Mouse (Mus musculus) C2C12 (cell line): ENCODE data around the gene Cfap73. TPM values are rescaled to one million over a fixed set of nuclear protein-coding genes. Genes with fewer than 3 reads are reported as not detected.
A peak's percentile ranks its signal among the peaks of the same experiment; 100 is the strongest.

Source experiments
- H3K27me3 ChIP-seq: one replicate; pipeline ENCODE4 v1.6.1; 2011; ENCODE audit not compliant: control insufficient read depth, insufficient read depth, insufficient read length
- H3K36me3 ChIP-seq: one replicate; pipeline ENCODE4 v1.6.1; 2011; ENCODE audit not compliant: control insufficient read depth, insufficient read depth
- H3K4me3 ChIP-seq: one replicate; pipeline ENCODE4 v1.5.1; 2011; ENCODE audit warnings: mild to moderate bottlenecking, control low read depth; ENCODE audit not compliant: poor library complexity, insufficient read depth, severe bottlenecking
- H3K79me2 ChIP-seq: one replicate; pipeline ENCODE4 v1.6.1; 2011; ENCODE audit not compliant: control insufficient read depth, insufficient read depth
- H3K79me3 ChIP-seq: one replicate; pipeline ENCODE4 v1.6.1; 2011; ENCODE audit warnings: low read depth, control low read depth
- H3ac ChIP-seq: one replicate; pipeline ENCODE3; 2011; ENCODE audit warnings: low read depth; ENCODE audit not compliant: control insufficient read depth, insufficient read length
- CEBPB ChIP-seq: IDR thresholded peaks from one replicate; pipeline ENCODE4 v1.6.1; 2011; ENCODE audit warnings: low read depth, mild to moderate bottlenecking, control low read depth, moderate library complexity
- CTCF ChIP-seq: IDR thresholded peaks from one replicate; pipeline ENCODE4 v1.5.1; 2011; ENCODE audit not compliant: control insufficient read depth, insufficient read depth, insufficient read length
- FOSL1 ChIP-seq: IDR thresholded peaks from one replicate; pipeline ENCODE4 v1.8.0; 2011; ENCODE audit warnings: mild to moderate bottlenecking, low read length; ENCODE audit not compliant: poor library complexity, insufficient read depth, severe bottlenecking
- MAX ChIP-seq: IDR thresholded peaks from one replicate; pipeline ENCODE4 v1.6.1; 2011; ENCODE audit warnings: mild to moderate bottlenecking, control low read depth
- MYOD1 ChIP-seq: IDR thresholded peaks from one replicate; pipeline ENCODE4 v1.6.1; 2011; ENCODE audit warnings: low read depth; ENCODE audit not compliant: control insufficient read depth, insufficient read length
- MYOG ChIP-seq: IDR thresholded peaks from one replicate; pipeline ENCODE4 v1.6.1; 2011; ENCODE audit not compliant: control insufficient read depth, insufficient read length; ENCODE audit errors: extremely low read depth
- USF1 ChIP-seq: IDR thresholded peaks from one replicate; pipeline ENCODE4 v1.6.1; 2011; ENCODE audit warnings: low read depth, mild to moderate bottlenecking, control low read depth, moderate library complexity
- polyA plus RNA-seq: library from polyadenylated mRNA; unstranded; fragments of >200 nt; fragmentation: generic; extraction: Trizol; gene quantifications from one replicate; pipeline ENCODE4 v1.2.1, GENCODE M21; 2012; ENCODE audit warnings: missing spikeins

Gene Cfap73
- polyA plus RNA-seq, 1 experiment: not detected

DNA sequence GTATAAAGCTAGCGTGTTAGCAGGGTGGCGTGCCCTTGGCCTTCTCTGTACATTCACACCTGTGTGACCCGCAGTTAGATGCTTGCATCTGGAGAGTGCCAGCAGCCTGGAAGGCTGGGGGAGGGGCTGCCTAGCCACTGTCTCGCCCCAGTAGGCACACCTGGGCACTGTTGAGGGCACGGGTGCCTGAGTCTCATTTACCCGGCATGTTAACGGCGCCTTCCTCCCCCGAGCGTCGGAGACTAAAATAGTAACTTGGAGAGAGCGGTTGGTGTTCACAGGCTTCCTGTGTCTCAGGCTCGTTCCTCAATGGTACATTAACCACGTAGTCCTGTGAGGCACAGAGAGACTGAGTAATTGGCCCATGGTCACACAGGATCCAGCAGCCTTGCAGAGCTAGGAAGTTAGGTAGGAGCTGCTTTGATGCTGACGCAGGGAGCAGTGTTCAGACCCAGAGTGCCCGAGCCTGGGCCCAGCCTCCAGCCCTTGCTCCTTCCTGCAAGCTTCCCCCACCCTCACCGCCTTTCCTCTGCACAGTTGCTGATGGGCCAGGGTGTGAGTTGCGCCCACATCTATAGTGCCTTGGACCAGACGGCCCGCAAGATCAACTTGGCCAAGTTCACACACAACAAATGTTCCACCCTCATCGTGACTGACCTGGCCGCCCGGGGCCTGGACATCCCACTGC is 12.8 kb downstream of the Cfap73 start:
- H3ac ChIP-seq: no peak overlapping the region
- H3K36me3 ChIP-seq: peaks cover 70% of the 10 kb centered on the region
- H3K4me3 ChIP-seq: no peak overlapping the region
- peaks cover 3% of the 10 kb centered on the region for H3K79me3 ChIP-seq
- TF ChIP-seq FOSL1 (no peak), CTCF (no peak), CEBPB (no peak), MYOD1 (no peak)
- no peaks in the 10 kb centered on the region for H3K27me3 ChIP-seq
- H3K79me2 ChIP-seq: peaks cover 12% of the 10 kb centered on the region

DNA sequence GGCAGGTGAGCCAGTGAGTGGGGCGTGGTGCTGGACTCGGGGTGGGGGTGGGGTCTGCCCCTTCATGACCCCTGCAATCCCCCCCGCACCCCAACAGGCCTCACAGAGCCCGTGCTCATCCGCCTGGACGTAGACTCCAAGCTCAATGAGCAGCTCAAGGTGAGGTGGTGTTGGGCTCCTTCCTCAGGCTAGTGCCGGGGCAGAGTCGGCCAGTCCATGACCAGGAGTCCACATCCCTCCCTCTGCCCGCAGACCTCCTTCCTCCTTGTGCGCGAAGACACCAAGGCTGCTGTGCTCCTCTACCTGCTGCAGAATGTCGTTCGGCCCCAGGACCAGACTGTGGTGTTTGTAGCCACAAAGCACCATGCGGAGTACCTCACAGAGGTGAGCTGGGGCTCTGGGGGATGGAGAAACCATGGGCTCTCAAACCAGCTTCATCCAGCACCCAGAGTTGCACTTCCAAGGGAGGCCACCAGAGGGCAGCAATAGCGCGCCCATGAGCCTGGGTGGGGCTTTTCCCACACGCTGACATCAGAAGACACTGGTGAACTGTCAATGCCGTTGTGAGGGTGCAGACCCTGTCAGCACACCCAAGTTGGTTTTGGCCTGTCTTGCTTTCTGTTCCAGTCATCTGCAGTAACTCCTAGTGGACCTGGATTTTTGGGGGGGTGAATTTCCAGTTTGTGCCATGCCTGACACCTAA is 13.5 kb downstream of the Cfap73 start:
- Histone ChIP-seq H3K4me3 (no peak overlapping the region), H3K27me3 (no peaks in the 10 kb centered on the region), H3ac (no peak overlapping the region), H3K79me3 (peaks cover 10% of the 10 kb centered on the region), H3K36me3 (peaks cover 64% of the 10 kb centered on the region), H3K79me2 (peaks cover 19% of the 10 kb centered on the region)
- TF ChIP-seq CTCF (peak; percentile 86), CEBPB (no peak), MAX (no peak), MYOD1 (no peak)

DNA sequence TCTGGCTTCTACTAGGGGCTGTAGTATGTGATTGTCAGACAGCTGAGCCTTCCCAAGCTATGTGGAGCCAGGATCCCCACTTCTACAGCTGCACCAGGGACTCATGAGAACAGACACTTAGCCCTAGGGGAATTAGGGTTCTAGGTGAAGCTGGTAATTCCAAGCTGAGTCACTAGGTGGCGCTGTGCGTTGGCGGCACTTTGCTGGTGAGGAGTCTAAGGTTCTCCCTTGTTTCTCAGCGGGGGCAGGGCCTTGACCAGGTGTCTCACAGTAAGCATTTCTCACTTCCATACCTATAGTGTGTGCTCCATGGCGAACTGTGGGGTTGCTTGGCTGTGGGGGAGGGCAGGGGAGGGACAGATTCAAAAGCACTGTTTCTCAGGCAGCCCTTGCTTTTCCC is 14.8 kb downstream of the Cfap73 start:
- TF ChIP-seq CTCF (peak; percentile 72), MYOD1 (no peak), CEBPB (no peak), FOSL1 (no peak)
- H3K36me3 ChIP-seq: peaks cover 51% of the 10 kb centered on the region
- peaks cover 33% of the 10 kb centered on the region for H3K79me2 ChIP-seq

DNA sequence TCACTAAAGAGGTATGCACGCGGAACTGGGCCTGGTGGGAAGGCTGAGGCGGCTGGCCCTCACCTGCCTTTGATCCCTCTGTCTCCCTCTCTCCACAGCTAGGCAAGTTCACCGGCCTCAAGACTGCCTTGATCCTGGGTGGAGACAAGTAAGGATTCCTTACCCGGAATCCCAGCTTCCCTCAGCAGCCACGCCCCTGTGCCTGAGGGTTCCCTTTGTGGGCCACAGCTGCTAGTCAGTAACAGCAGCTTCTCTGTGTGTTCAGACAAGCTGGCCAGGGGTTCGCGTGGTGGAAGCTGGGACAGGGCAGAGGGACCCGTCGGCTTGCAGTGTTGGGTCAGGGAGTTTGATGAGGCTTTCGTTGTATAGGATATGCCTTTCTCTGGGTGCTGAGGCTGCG is 15.3 kb downstream of the Cfap73 start:
- H3K79me2 ChIP-seq: peaks cover 37% of the 10 kb centered on the region
- peaks cover 47% of the 10 kb centered on the region for H3K36me3 ChIP-seq
- peaks cover 26% of the 10 kb centered on the region for H3K79me3 ChIP-seq
- H3K4me3 ChIP-seq: no peak overlapping the region
- H3ac ChIP-seq: no peak overlapping the region
- no peaks in the 10 kb centered on the region for H3K27me3 ChIP-seq
- TF ChIP-seq USF1 (no peak), CEBPB (no peak), MYOG (no peak), FOSL1 (no peak), MAX (no peak), CTCF (no peak), MYOD1 (no peak)

More for the DNA sequence above, 14.8 kb downstream of the Cfap73 start:
- H3ac ChIP-seq: no peak overlapping the region
- peaks cover 23% of the 10 kb centered on the region for H3K79me3 ChIP-seq
- no peak overlapping the region for H3K4me3 ChIP-seq
- no peaks in the 10 kb centered on the region for H3K27me3 ChIP-seq

DNA sequence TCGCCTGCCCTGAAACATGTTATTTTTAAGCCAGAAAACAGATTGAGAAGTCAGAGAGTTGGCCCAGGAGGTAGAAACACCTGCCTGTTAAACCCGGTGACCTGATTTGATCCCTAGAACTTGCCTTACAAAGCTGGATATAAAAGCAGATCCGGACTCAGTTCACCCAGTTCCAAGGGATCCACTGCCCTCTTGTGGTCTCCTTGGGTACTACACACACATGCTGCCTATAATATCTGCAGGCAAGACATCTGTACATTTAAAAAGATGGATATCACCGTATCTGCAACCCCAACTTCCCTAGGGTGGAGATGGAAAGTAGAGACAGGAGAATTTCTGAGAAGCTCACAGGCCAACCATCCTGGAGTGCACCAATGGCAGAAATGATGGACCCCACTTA is 18.1 kb downstream of the Cfap73 start:
- Histone ChIP-seq H3ac (no peak overlapping the region), H3K27me3 (no peaks in the 10 kb centered on the region), H3K36me3 (peaks cover 26% of the 10 kb centered on the region), H3K79me3 (peaks cover 33% of the 10 kb centered on the region), H3K79me2 (peaks cover 57% of the 10 kb centered on the region), H3K4me3 (no peak overlapping the region)
- TF ChIP-seq CEBPB (no peak), MYOD1 (no peak), MAX (no peak), USF1 (no peak), MYOG (no peak), CTCF (no peak), FOSL1 (no peak)

DNA sequence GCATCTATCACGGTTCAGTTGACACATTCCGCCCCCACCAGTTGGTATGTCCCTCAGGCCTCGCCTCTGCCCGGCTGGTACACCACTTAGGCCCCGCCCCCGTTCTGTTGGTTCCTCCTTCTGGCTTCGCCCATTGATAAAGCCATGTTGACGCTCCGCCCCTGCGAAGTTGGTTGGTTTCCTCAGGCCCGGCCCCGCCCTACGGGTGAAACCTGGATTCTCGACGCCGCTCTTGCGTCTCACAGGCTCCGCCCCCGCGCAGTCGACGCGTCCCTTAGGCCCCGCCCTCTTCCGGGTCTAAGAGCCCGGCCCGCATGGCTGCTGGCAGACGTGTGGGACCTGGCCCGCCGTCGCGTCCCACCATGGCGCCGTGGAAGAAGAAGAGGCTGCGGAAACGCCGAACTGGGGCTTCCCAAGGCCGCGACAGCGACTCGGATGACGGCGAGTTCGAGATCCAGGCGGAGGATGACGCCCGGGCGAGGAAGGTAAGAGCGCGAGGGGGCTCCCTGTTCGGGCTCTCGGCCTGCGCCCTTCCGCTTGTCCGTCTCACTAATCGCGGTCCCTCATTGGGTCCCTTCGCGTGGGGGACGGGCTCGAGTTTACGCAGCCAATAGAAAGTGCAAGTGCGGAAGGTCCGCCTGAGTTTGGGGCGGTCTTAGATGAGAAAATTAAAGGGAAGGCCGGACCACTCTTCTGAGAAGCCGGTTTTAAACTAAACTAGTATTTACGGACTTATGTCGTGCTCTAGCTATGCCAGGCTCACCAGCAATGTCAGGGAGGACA is 21.0 kb downstream of the Cfap73 start:
- peak; percentile 17 for TF ChIP-seq MAX
- no peak for TF ChIP-seq CEBPB
- Histone ChIP-seq H3K4me3 (peak overlapping the region; percentile 65), H3K36me3 (no peaks in the 10 kb centered on the region), H3K79me3 (peaks cover 33% of the 10 kb centered on the region), H3ac (peak overlapping the region; percentile 99), H3K27me3 (no peaks in the 10 kb centered on the region), H3K79me2 (peaks cover 58% of the 10 kb centered on the region)
